Mouse (Mus musculus) liver, postnatal 0 days (tissue): ENCODE data around the gene Lig3.

Experiments used
- CTCF ChIP-seq: sonication (generic); IDR thresholded peaks from 2 replicates; pipeline ENCODE4 v1.5.1; 2016; ENCODE audit warnings: antibody characterized with exemption, low read depth
- EP300 ChIP-seq: IDR thresholded peaks from 2 replicates; pipeline ENCODE4 v1.6.1; 2016; ENCODE audit warnings: antibody characterized with exemption, low read depth, mild to moderate bottlenecking

GRCm38 (mm10) chr11:82762286-82762829 is 18.6 kb upstream of the Lig3 start:
- no peak for TF ChIP-seq EP300
- TF ChIP-seq CTCF, result peak; percentile 51
